Mouse (Mus musculus) testis, adult 10 weeks (tissue): ENCODE results near the gene Vmn2r1. TPM values are rescaled to one million over a fixed set of nuclear protein-coding genes. Genes with fewer than 3 reads are reported as not detected.

Experiments
- polyA plus RNA-seq: library from polyadenylated mRNA; stranded (reverse); fragments of 350-450 nt; fragmentation: Illumina TruSeq; extraction: RNeasy Lipid Tissue Mini Kit (QIAGEN cat#74804); gene quantifications from one replicate; pipeline ENCODE4 v1.2.3, GENCODE M21; 2014; ENCODE audit warnings: low read depth, low replicate concordance

Vmn2r1 gene
- polyA plus RNA-seq: 0.49 TPM

DNA sequence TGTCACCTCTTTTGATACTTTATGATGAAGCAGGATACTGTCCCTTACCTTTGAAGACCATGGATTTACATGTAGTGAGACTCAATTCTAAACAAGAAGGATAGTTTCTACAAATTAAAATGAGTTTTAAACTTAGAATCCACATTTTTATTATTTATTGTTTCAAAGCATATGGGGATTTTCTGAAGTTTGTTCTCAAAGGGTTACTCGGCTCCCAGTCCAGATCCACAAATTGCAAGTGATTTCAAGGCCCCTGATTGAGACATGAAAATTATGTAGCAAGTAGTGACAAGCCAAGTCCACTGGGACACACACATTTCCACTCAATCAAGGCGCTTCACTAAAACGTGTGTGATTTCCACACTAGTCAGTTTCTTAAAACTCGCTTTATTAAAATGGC, at the start of gene Vmn2r1:
TSS of gene Vmn2r1 (plus strand) at position 301 of the 400 bp plus-strand sequence.

DNA sequence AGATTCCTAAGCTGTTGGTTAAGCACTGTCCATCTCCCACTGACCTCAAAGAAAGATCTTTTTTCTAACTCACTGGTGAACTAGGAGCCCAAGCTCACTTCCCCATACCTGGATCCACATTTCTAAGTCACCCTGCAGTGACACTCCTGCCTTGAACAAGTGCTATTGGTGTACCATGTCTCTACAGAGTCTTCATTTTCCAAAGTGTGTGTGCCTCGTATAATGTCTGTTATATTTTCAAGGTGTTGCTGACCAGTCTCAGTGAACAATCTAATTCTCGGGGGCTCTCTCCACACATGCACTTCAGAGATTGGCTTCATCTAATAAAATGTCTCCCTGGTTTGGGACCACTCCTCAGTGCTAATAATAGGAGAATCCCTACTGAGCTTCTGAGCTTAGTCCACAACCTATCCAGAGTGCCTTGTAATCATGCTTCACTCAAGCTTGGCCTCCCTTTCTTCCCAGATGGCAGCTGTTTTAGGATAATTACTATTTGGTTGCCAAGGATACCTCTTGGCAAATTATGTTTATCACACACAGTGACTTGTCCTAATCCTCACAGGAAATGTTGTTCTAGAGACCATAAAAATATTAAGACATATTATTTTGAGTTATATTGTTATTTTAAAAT, 60.6 kb downstream of the Vmn2r1 start, which contains the start of gene Vmn2r2:
TSS of gene Vmn2r2 (minus strand) at position 51 of the 631 bp plus-strand sequence.

Other genes with a start within 250 kb of the Vmn2r1 start
- gene Plch1, start 182.1 kb upstream of the Vmn2r1 start, polyA plus RNA-seq: 1.0 TPM
- gene E130311K13Rik, start 152.1 kb upstream of the Vmn2r1 start, polyA plus RNA-seq: 4.9 TPM
- gene Slc33a1, start 116.8 kb upstream of the Vmn2r1 start, polyA plus RNA-seq: 49.5 TPM
- gene Gmps, start 105.4 kb upstream of the Vmn2r1 start, polyA plus RNA-seq: 214 TPM
- not detected for gene Vmn2r2, start 60.4 kb downstream of the Vmn2r1 start, polyA plus RNA-seq
- not detected for gene Vmn2r3, start 208.2 kb downstream of the Vmn2r1 start, polyA plus RNA-seq